Mouse (Mus musculus) olfactory bulb, adult 2 months (tissue): ENCODE results near the gene Vmn1r1.

Source experiments
- CTCF ChIP-seq: fragments of 200-500 bp; IDR thresholded peaks from 2 replicates; pipeline ENCODE4 v1.5.1; 2012; ENCODE audit warnings: low read depth, mild to moderate bottlenecking, low read length, moderate library complexity; ENCODE audit not compliant: insufficient read depth
- POLR2A ChIP-seq: fragments of 200-500 bp; IDR thresholded peaks from 2 replicates; pipeline ENCODE4 v1.6.1; 2012; ENCODE audit warnings: mild to moderate bottlenecking, low read depth, low read length, moderate library complexity; ENCODE audit not compliant: insufficient read depth

DNA sequence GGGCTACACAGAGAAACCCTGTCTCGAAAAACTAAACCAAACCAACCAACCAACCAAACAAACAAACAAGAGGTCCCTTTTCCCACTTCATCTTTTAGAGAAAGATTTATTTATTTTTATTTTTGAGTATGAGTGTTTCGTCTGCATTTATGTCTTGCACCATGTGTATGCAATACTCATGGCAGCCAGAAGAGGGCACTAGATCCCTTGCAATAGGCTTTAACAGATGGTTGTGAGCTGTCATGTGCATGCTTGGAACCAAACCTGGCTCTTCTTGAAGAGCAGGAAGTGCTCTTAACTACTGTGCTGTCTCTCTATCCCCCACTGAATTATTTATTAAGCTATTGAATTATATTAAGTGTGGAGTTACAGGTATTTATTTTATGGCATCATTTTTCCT is 14.3 kb downstream of the Vmn1r1 start:
- TF ChIP-seq CTCF: no peak
- no peak for TF ChIP-seq POLR2A
